Mouse (Mus musculus): Measurements from ENCODE around the gene Hsp90ab1. TPM values are rescaled to one million over a fixed set of nuclear protein-coding genes. Genes with fewer than 3 reads are reported as not detected.
A peak's percentile ranks its signal among the peaks of the same experiment; 100 is the strongest.

Hsp90ab1 gene
- total RNA-seq, 2 experiments from 2014 or later = 1,811 to 1,865 TPM

GRCm38 (mm10) chr17:45595736-45596390 is 22.8 kb upstream of the Hsp90ab1 start:
- no peak for DNase-seq

- DNase-seq = peak; percentile 56 to 61
Observed at GRCm38 (mm10) chr17:45594881-45595735, 22.0 kb upstream of the Hsp90ab1 start.

- DNase-seq = no peak
Observed at GRCm38 (mm10) chr17:45594195-45594594, 21.1 kb upstream of the Hsp90ab1 start.

GRCm38 (mm10) chr17:45593479-45593878 is 20.4 kb upstream of the Hsp90ab1 start:
- no peak for DNase-seq

GRCm38 (mm10) chr17:45592606-45593431 is 19.7 kb upstream of the Hsp90ab1 start:
- DNase-seq = no peak

GRCm38 (mm10) chr17:45591701-45592605 is 18.9 kb upstream of the Hsp90ab1 start:
- DNase-seq = no peak

- no peak for DNase-seq
Observed at GRCm38 (mm10) chr17:45590410-45590809, 17.3 kb upstream of the Hsp90ab1 start.

- DNase-seq = no peak
Observed at GRCm38 (mm10) chr17:45589844-45590243, 16.8 kb upstream of the Hsp90ab1 start.

- DNase-seq = no peak
Observed at GRCm38 (mm10) chr17:45589236-45589635, 16.2 kb upstream of the Hsp90ab1 start.

GRCm38 (mm10) chr17:45588370-45588769 is 15.3 kb upstream of the Hsp90ab1 start:
- DNase-seq = no peak

GRCm38 (mm10) chr17:45586449-45586837 is 13.4 kb upstream of the Hsp90ab1 start:
- no peak for DNase-seq

GRCm38 (mm10) chr17:45585725-45586448 is 12.8 kb upstream of the Hsp90ab1 start:
- no peak for DNase-seq

- DNase-seq = peak; percentile 64 to 75
Observed at GRCm38 (mm10) chr17:45584939-45585678, 12.0 kb upstream of the Hsp90ab1 start.

- DNase-seq = peak; percentile 65 to 75
Observed at GRCm38 (mm10) chr17:45584096-45584896, 11.2 kb upstream of the Hsp90ab1 start.

- DNase-seq = no peak
Observed at GRCm38 (mm10) chr17:45582715-45583355, 9.8 kb upstream of the Hsp90ab1 start.

GRCm38 (mm10) chr17:45582188-45582587 is 9.1 kb upstream of the Hsp90ab1 start:
- DNase-seq = no peak

- DNase-seq = peak in 1 of 2 experiments; percentile 59
Observed at GRCm38 (mm10) chr17:45581567-45581983, 8.5 kb upstream of the Hsp90ab1 start.

- DNase-seq = no peak
Observed at GRCm38 (mm10) chr17:45580958-45581477, 7.9 kb upstream of the Hsp90ab1 start.

- DNase-seq = no peak
Observed at GRCm38 (mm10) chr17:45579554-45579953, 6.5 kb upstream of the Hsp90ab1 start.

Data from layer of hippocampus, postnatal 36 days (tissue).